Mouse (Mus musculus) heart, embryonic 13.5 days (tissue): ENCODE measurements at regions not wholly inside any gene's neighbourhood (a gene's known extent, or its start where the extent isn't known, plus 50 kb on each side); places are given as distances from the start of the nearest gene placed in this dataset.

Experiments
- ATAC-seq: fragments of 200-750 bp; cut with Nextera tagmentation; 2 replicates; pipeline ENCODE4 v1.8.0; 2017; ENCODE audit warnings: moderate TSS enrichment; ENCODE audit not compliant: insufficient number of reproducible peaks, low FRiP score, low TSS enrichment; ENCODE audit errors: extremely low read depth
- H3K27ac ChIP-seq: fragments of 300-500 bp; sonication (generic); replicated peaks from 2 replicates; pipeline ENCODE4 v1.5.1; 2015; ENCODE audit warnings: moderate library complexity, mild to moderate bottlenecking, inconsistent platforms
- H3K27me3 ChIP-seq: fragments of 300-500 bp; sonication (generic); replicated peaks from 2 replicates; pipeline ENCODE4 v1.6.1; 2015; ENCODE audit warnings: mild to moderate bottlenecking, inconsistent platforms
- H3K36me3 ChIP-seq: fragments of 300-500 bp; sonication (generic); 2 replicates; pipeline ENCODE4 v1.6.1; 2015; ENCODE audit warnings: mild to moderate bottlenecking, inconsistent platforms
- H3K4me1 ChIP-seq: fragments of 300-500 bp; sonication (generic); 2 replicates; pipeline ENCODE4 v1.6.1; 2015; ENCODE audit warnings: inconsistent platforms
- H3K4me2 ChIP-seq: fragments of 300-500 bp; sonication (generic); 2 replicates; pipeline ENCODE4 v1.6.1; 2015; ENCODE audit warnings: inconsistent platforms, mild to moderate bottlenecking, moderate library complexity
- H3K4me3 ChIP-seq: fragments of 300-500 bp; sonication (generic); 2 replicates; pipeline ENCODE4 v1.5.1; 2015; ENCODE audit warnings: moderate library complexity, mild to moderate bottlenecking, inconsistent platforms
- H3K9ac ChIP-seq: fragments of 300-500 bp; sonication (generic); 2 replicates; pipeline ENCODE4 v1.6.1; 2015; ENCODE audit warnings: inconsistent platforms, mild to moderate bottlenecking, moderate library complexity
- H3K9me3 ChIP-seq: fragments of 300-500 bp; sonication (generic); 2 replicates; pipeline ENCODE4 v1.6.1; 2016; ENCODE audit warnings: inconsistent platforms
- WGBS: fragments of 180-500 bp; shearing (Covaris S2); methylation state at CpG from one replicate; pipeline ENCODE4 v1.1.7; 2015; ENCODE audit warnings: mixed read lengths; 5-methylcytosine and 5-hydroxymethylcytosine counted together

DNA sequence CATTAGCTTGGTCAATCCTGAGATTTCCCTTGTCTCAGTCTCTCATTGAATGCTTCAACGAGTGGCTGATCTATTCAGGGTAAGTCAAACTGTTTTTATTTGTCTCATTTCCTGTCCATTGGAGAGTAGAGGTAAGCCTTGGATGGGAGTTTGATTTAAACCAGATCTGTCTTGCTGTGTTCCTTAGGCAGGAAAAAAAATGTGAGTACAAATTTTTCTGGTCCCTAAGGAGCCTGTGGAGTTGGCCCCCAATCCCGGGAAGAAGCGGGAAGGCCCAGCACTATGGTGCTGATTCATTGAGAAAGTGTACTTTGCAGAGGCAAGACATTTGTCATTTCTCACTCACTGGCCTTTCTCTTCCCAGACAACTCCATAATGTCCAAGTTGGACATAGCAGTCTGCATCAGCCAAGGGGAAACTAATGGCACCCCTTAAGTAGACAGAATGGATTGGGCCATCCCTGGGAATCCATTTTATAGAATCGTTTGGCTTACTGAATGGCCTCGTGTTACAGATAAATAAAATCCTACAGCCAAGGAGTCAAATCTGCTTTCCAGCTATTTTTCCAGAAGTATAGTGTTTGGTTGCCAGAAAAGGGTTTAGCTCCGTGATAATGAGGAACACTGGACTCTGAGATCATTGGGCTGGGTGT lies 271.3 kb upstream of the Sel1l start:
- no peak overlapping the region for H3K4me2 ChIP-seq
- H3K36me3 ChIP-seq: no peaks in the 10 kb centered on the region
- no peaks in the 10 kb centered on the region for H3K27me3 ChIP-seq
- WGBS: 61% methylated on average over 6 of the region's 6 CpGs
- no peak overlapping the region for H3K9ac ChIP-seq
- no peak for ATAC-seq
- no peaks in the 10 kb centered on the region for H3K4me1 ChIP-seq
- H3K9me3 ChIP-seq: 0 out of 2 replicates have a peak, but pooled peaks cover 4% of the 10 kb centered on the region
- H3K27ac ChIP-seq: no peak overlapping the region
- no peak overlapping the region for H3K4me3 ChIP-seq

- 63% methylated on average over 3 of the region's 3 CpGs for WGBS
- Histone ChIP-seq H3K9me3 (no peaks in the 10 kb centered on the region), H3K27me3 (no peaks in the 10 kb centered on the region), H3K4me3 (no peak overlapping the region), H3K4me2 (no peak overlapping the region), H3K36me3 (no peaks in the 10 kb centered on the region), H3K27ac (no peak overlapping the region), H3K4me1 (no peaks in the 10 kb centered on the region), H3K9ac (no peak overlapping the region)
- ATAC-seq: no peak
Observed at GRCm38 (mm10) chr12:92109615-92110014, 260.7 kb upstream of the Sel1l start.

DNA sequence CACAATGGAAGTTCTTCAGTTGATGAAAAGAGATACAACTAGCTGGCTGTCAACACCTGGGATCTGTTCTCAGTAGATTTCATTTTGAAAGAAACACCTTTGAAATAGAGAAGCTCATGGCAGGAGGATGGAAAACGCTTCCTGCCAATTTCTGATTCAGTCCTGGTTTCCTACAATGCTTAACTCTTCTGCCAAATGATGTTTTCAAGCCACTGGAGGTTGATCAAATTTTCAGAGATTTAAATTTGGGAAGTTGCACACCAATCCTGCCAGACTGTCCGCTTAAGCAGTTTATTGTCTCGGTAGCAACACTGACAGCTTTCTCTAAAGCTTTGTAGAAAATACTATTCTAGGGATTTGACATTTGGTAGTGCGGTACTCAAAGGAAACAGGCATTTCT lies 251.1 kb upstream of the Sel1l start:
- 65% methylated on average over 4 of the region's 4 CpGs for WGBS
- Histone ChIP-seq H3K9me3 (no peaks in the 10 kb centered on the region), H3K4me2 (no peak overlapping the region), H3K9ac (no peak overlapping the region), H3K4me1 (no peaks in the 10 kb centered on the region), H3K27ac (no peak overlapping the region), H3K4me3 (no peak overlapping the region), H3K27me3 (no peaks in the 10 kb centered on the region), H3K36me3 (no peaks in the 10 kb centered on the region)
- ATAC-seq: no peak

GRCm38 (mm10) chr12:92092794-92093365 lies 243.9 kb upstream of the Sel1l start:
- Histone ChIP-seq H3K27ac (no peak overlapping the region), H3K9ac (no peak overlapping the region), H3K4me3 (no peak overlapping the region), H3K4me2 (no peak overlapping the region), H3K4me1 (no peaks in the 10 kb centered on the region), H3K9me3 (no peaks in the 10 kb centered on the region), H3K27me3 (no peaks in the 10 kb centered on the region), H3K36me3 (no peaks in the 10 kb centered on the region)
- ATAC-seq: no peak
- WGBS: 59% methylated on average over 10 of the region's 10 CpGs

GRCm38 (mm10) chr12:92073209-92073608 lies 224.3 kb upstream of the Sel1l start:
- no peak for ATAC-seq
- no peak overlapping the region for H3K9ac ChIP-seq
- H3K9me3 ChIP-seq: no peaks in the 10 kb centered on the region
- 75% methylated on average over 10 of the region's 10 CpGs for WGBS
- H3K4me2 ChIP-seq: no peak overlapping the region
- no peaks in the 10 kb centered on the region for H3K36me3 ChIP-seq
- H3K27ac ChIP-seq: no peak overlapping the region
- no peaks in the 10 kb centered on the region for H3K27me3 ChIP-seq
- H3K4me1 ChIP-seq: no peaks in the 10 kb centered on the region
- H3K4me3 ChIP-seq: no peak overlapping the region

DNA sequence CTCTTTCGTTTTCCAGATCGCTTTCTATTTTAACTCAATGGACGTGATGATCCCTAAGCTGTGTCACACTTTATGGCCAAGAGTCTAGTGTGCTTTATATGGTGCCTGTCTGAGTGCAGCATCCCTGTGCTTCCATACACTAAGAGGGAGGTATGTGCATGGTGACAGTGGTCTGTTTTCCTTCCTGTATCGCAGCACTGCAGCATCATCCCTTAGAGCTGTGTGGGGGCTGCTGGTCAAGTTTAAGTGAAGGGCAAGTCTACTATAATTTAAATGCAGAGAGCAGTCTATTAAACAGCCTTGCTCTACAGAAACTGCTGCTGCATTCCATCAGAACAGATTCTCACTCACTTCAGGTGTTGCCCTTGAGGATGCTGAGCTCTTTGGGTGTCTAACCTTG lies 213.8 kb upstream of the Sel1l start:
- Histone ChIP-seq H3K4me1 (peaks cover 23% of the 10 kb centered on the region), H3K4me2 (no peak overlapping the region), H3K4me3 (no peak overlapping the region), H3K9ac (no peak overlapping the region), H3K27ac (no peak overlapping the region), H3K9me3 (no peaks in the 10 kb centered on the region), H3K27me3 (no peaks in the 10 kb centered on the region), H3K36me3 (no peaks in the 10 kb centered on the region)
- WGBS: 63% methylated on average over 4 of the region's 4 CpGs
- ATAC-seq: no peak

GRCm38 (mm10) chr12:92040481-92040880 lies 191.5 kb upstream of the Sel1l start:
- no peak overlapping the region for H3K9ac ChIP-seq
- no peak overlapping the region for H3K4me3 ChIP-seq
- ATAC-seq: no peak
- 61% methylated on average over 1 of the region's 1 CpGs for whole genome bisulfite sequencing
- H3K27me3 ChIP-seq: no peaks in the 10 kb centered on the region
- no peak overlapping the region for H3K4me2 ChIP-seq
- no peaks in the 10 kb centered on the region for H3K36me3 ChIP-seq
- peaks cover 4% of the 10 kb centered on the region; the same call in 1 of the 2 replicates for H3K9me3 ChIP-seq
- no peak overlapping the region for H3K27ac ChIP-seq
- H3K4me1 ChIP-seq: no peaks in the 10 kb centered on the region

GRCm38 (mm10) chr12:92029192-92029591 lies 180.2 kb upstream of the Sel1l start:
- Histone ChIP-seq H3K27ac (no peak overlapping the region), H3K36me3 (no peaks in the 10 kb centered on the region), H3K4me2 (no peak overlapping the region), H3K9ac (no peak overlapping the region), H3K4me1 (no peaks in the 10 kb centered on the region), H3K4me3 (no peak overlapping the region), H3K27me3 (no peaks in the 10 kb centered on the region), H3K9me3 (no peaks in the 10 kb centered on the region)
- WGBS: 68% methylated on average over 2 of the region's 2 CpGs
- no peak for ATAC-seq

GRCm38 (mm10) chr12:92028354-92028753 lies 179.4 kb upstream of the Sel1l start:
- no peak overlapping the region for H3K27ac ChIP-seq
- no peaks in the 10 kb centered on the region for H3K27me3 ChIP-seq
- H3K36me3 ChIP-seq: no peaks in the 10 kb centered on the region
- H3K4me1 ChIP-seq: no peaks in the 10 kb centered on the region
- H3K9ac ChIP-seq: no peak overlapping the region
- no peak overlapping the region for H3K4me3 ChIP-seq
- 91% methylated on average over 7 of the region's 7 CpGs for WGBS
- no peak overlapping the region for H3K4me2 ChIP-seq
- ATAC-seq: no peak
- no peaks in the 10 kb centered on the region for H3K9me3 ChIP-seq

GRCm38 (mm10) chr12:92024461-92025218 lies 175.7 kb upstream of the Sel1l start:
- Histone ChIP-seq H3K36me3 (no peaks in the 10 kb centered on the region), H3K4me1 (peaks cover 5% of the 10 kb centered on the region; the same call in 1 of the 2 replicates), H3K9ac (no peak overlapping the region), H3K4me3 (no peak overlapping the region), H3K9me3 (no peaks in the 10 kb centered on the region), H3K27me3 (no peaks in the 10 kb centered on the region), H3K27ac (no peak overlapping the region), H3K4me2 (no peak overlapping the region)
- ATAC-seq: no peak
- 74% methylated on average over 4 of the region's 4 CpGs for WGBS

DNA sequence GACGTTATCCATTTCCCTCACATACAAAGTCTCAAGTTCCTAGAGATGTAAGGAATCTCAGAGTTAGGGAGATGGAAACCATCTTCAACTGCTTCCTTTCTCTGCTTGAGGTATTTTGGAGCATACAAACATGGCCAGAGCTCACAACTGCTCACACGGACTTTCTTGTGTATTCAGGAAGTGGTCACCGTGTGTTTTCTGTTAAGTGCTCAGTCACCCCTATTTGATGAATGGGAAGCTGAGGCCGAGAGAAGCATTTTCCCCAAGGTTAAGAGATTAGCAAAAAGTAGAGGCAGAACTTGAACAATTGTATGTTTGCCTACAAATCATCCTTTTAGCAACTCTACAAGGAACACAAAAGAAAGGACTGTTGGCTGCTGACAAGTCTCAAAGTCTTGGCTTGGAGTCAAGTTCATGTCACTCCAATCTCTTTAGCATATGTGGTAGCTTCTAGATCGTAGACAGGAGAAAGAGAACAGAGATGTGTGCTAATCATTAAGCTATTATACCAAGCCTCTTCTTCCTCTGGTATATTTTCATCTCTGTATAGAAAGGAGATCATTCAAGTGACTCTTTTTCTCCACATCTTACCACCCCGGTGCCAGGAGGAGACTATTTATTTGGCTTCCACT lies 170.8 kb upstream of the Sel1l start:
- Histone ChIP-seq H3K4me3 (no peak overlapping the region), H3K9me3 (no peaks in the 10 kb centered on the region), H3K4me1 (peaks cover 7% of the 10 kb centered on the region; the same call in 1 of the 2 replicates), H3K27me3 (no peaks in the 10 kb centered on the region), H3K4me2 (no peak overlapping the region), H3K9ac (no peak overlapping the region), H3K36me3 (no peaks in the 10 kb centered on the region), H3K27ac (no peak overlapping the region)
- ATAC-seq: no peak
- 41% methylated on average over 6 of the region's 6 CpGs for WGBS
